Mouse (Mus musculus): ENCODE data around the gene Slc2a4. TPM values are rescaled to one million over a fixed set of nuclear protein-coding genes. Genes with fewer than 3 reads are reported as not detected.
A peak's percentile ranks its signal among the peaks of the same experiment; 100 is the strongest.

The Slc2a4 gene
- polyA plus RNA-seq, 1 experiment from 2014 or later: 4.4 TPM

- H3K36me3 ChIP-seq: peaks cover 56% of the 10 kb centered on the region
- WGBS: 98% methylated on average over 9 of the region's 9 CpGs
Observed at GRCm38 (mm10) chr11:69904311-69904710, 43.7 kb downstream of the Slc2a4 start.

GRCm38 (mm10) chr11:69902972-69903371 lies 45.0 kb downstream of the Slc2a4 start:
- peak overlapping the region; percentile 95; the same call in 1 of the 2 replicates for H3K9ac ChIP-seq (replicated peaks)
- ATAC-seq (ENCODE audit: low FRiP score): no peak
- H3K9me3 ChIP-seq (replicated peaks): no peaks in the 10 kb centered on the region
- peak overlapping the region; percentile 85 for H3K4me3 ChIP-seq (replicated peaks)
- WGBS: 93% methylated on average over 13 of the region's 13 CpGs
- H3K27me3 ChIP-seq (replicated peaks): no peaks in the 10 kb centered on the region
- peaks cover 32% of the 10 kb centered on the region for H3K4me1 ChIP-seq
- no peak overlapping the region for H3K27ac ChIP-seq (replicated peaks)
- H3K4me2 ChIP-seq: peak overlapping the region; percentile 97
- peaks cover 42% of the 10 kb centered on the region for H3K36me3 ChIP-seq

More at GRCm38 (mm10) chr11:69904311-69904710, 43.7 kb downstream of the Slc2a4 start:
- H3K4me1 ChIP-seq: peaks cover 24% of the 10 kb centered on the region
- H3K4me3 ChIP-seq (replicated peaks): no peak overlapping the region
- H3K27ac ChIP-seq (replicated peaks): no peak overlapping the region
- ATAC-seq (ENCODE audit: low FRiP score): no peak
- no peaks in the 10 kb centered on the region for H3K27me3 ChIP-seq (replicated peaks)
- no peak overlapping the region for H3K9ac ChIP-seq (replicated peaks)
- no peaks in the 10 kb centered on the region for H3K9me3 ChIP-seq (replicated peaks)
- no peak overlapping the region for H3K4me2 ChIP-seq

GRCm38 (mm10) chr11:69901993-69902392 lies 46.0 kb downstream of the Slc2a4 start:
- Histone ChIP-seq H3K27me3 (replicated peaks) (no peaks in the 10 kb centered on the region), H3K4me3 (replicated peaks) (peak overlapping the region; percentile 85), H3K4me1 (peaks cover 32% of the 10 kb centered on the region), H3K9me3 (replicated peaks) (no peaks in the 10 kb centered on the region), H3K27ac (replicated peaks) (peak overlapping the region; percentile 96), H3K4me2 (peak overlapping the region; percentile 97), H3K36me3 (peaks cover 33% of the 10 kb centered on the region), H3K9ac (replicated peaks) (peak overlapping the region; percentile 95)
- WGBS: 1% methylated on average over 39 of the region's 39 CpGs
- peak; percentile 0; the same call in 1 of the 2 replicates for ATAC-seq (ENCODE audit: low FRiP score)

- H3K4me1 ChIP-seq: peaks cover 32% of the 10 kb centered on the region
- peak; percentile 84 for ATAC-seq (ENCODE audit: low FRiP score)
- WGBS: under 1% methylated on average over 42 of the region's 42 CpGs
- peaks cover 27% of the 10 kb centered on the region for H3K36me3 ChIP-seq
- H3K27me3 ChIP-seq (replicated peaks): no peaks in the 10 kb centered on the region
- peak overlapping the region; percentile 95 for H3K9ac ChIP-seq (replicated peaks)
- peak overlapping the region; percentile 85 for H3K4me3 ChIP-seq (replicated peaks)
- H3K27ac ChIP-seq (replicated peaks): peak overlapping the region; percentile 96
- H3K9me3 ChIP-seq (replicated peaks): no peaks in the 10 kb centered on the region
- H3K4me2 ChIP-seq: peak overlapping the region; percentile 97
Observed at GRCm38 (mm10) chr11:69901406-69901846, 46.6 kb downstream of the Slc2a4 start.

- Histone ChIP-seq H3K4me1 (peaks cover 32% of the 10 kb centered on the region), H3K9ac (replicated peaks) (peak within 1 kb of the TSS; percentile 95), H3K36me3 (peaks cover 20% of the 10 kb centered on the region), H3K4me3 (replicated peaks) (peak within 1 kb of the TSS; percentile 85), H3K9me3 (replicated peaks) (no peaks in the 10 kb centered on the region), H3K4me2 (peak within 1 kb of the TSS; percentile 97), H3K27ac (replicated peaks) (peak within 1 kb of the TSS; percentile 96), H3K27me3 (replicated peaks) (no peaks in the 10 kb centered on the region)
- peak; percentile 96 for ATAC-seq (ENCODE audit: low FRiP score)
- under 1% methylated on average over 38 of the region's 38 CpGs for WGBS
Observed at GRCm38 (mm10) chr11:69900471-69901405, 47.2 kb downstream of the Slc2a4 start, which contains the start of the genes 2810408A11Rik and Neurl4. Gene 2810408A11Rik, minus strand, starts transcription at chr11:69900987. Gene Neurl4, plus strand, starts transcription at chr11:69901072.

- WGBS: 32% methylated on average over 4 of the region's 4 CpGs
- no peak for ATAC-seq (ENCODE audit: low FRiP score)
- Histone ChIP-seq H3K4me3 (replicated peaks) (peak overlapping the region; percentile 85), H3K27ac (replicated peaks) (no peak overlapping the region; the same call in 1 of the 2 replicates), H3K4me2 (peak overlapping the region; percentile 97), H3K4me1 (peaks cover 32% of the 10 kb centered on the region), H3K9ac (replicated peaks) (peak overlapping the region; percentile 95), H3K27me3 (replicated peaks) (no peaks in the 10 kb centered on the region), H3K36me3 (peaks cover 12% of the 10 kb centered on the region), H3K9me3 (replicated peaks) (no peaks in the 10 kb centered on the region)
Observed at GRCm38 (mm10) chr11:69899870-69900269, 48.1 kb downstream of the Slc2a4 start.

GRCm38 (mm10) chr11:69895291-69895690 lies 52.7 kb downstream of the Slc2a4 start, which contains the start of gene Acap1:
Gene Acap1, minus strand, starts transcription at chr11:69895539.
- Histone ChIP-seq H3K27ac (replicated peaks) (no peak within 1 kb of the TSS), H3K4me2 (no peak within 1 kb of the TSS), H3K27me3 (replicated peaks) (no peaks in the 10 kb centered on the region), H3K4me3 (replicated peaks) (no peak within 1 kb of the TSS), H3K4me1 (peaks cover 16% of the 10 kb centered on the region), H3K9ac (replicated peaks) (no peak within 1 kb of the TSS), H3K36me3 (no peaks in the 10 kb centered on the region), H3K9me3 (replicated peaks) (no peaks in the 10 kb centered on the region)
- ATAC-seq (ENCODE audit: low FRiP score): no peak
- 77% methylated on average over 4 of the region's 4 CpGs for WGBS

GRCm38 (mm10) chr11:69894671-69895070 lies 53.3 kb downstream of the Slc2a4 start:
- Histone ChIP-seq H3K9me3 (replicated peaks) (no peaks in the 10 kb centered on the region), H3K4me3 (replicated peaks) (no peak overlapping the region), H3K9ac (replicated peaks) (no peak overlapping the region), H3K4me1 (peaks cover 12% of the 10 kb centered on the region), H3K4me2 (no peak overlapping the region), H3K27me3 (replicated peaks) (no peaks in the 10 kb centered on the region), H3K36me3 (no peaks in the 10 kb centered on the region), H3K27ac (replicated peaks) (no peak overlapping the region)
- WGBS: 90% methylated on average over 5 of the region's 5 CpGs
- ATAC-seq (ENCODE audit: low FRiP score): no peak

Small RNA genes lying within 50 kb of the gene (microRNA-seq; reads per million reads assigned to microRNA genes)
- gene Gm44349: not detected

Other genes starting within 250 kb of the Slc2a4 start
- 13.2 and 18.7 TPM in 2 replicates for gene Polr2a, start 189.6 kb downstream of the Slc2a4 start, polyA plus RNA-seq (2015; fragmentation: Nextera tagmentation; extraction: Ambion mirVana)
- 0.19 TPM in 1 of 2 replicates, not detected in the other for gene Slc35g3, start 186.2 kb downstream of the Slc2a4 start, polyA plus RNA-seq (2015; fragmentation: Nextera tagmentation; extraction: Ambion mirVana)
- 4.7 and 5.3 TPM in 2 replicates for gene Zbtb4, start 182.3 kb downstream of the Slc2a4 start, polyA plus RNA-seq (2015; fragmentation: Nextera tagmentation; extraction: Ambion mirVana)
- gene Chrnb1, start 152.2 kb downstream of the Slc2a4 start, polyA plus RNA-seq (2015; fragmentation: Nextera tagmentation; extraction: Ambion mirVana): 2.1 and 3.0 TPM in 2 replicates
- 8.5 and 8.7 TPM in 2 replicates for gene Fgf11, start 146.3 kb downstream of the Slc2a4 start, polyA plus RNA-seq (2015; fragmentation: Nextera tagmentation; extraction: Ambion mirVana)
- gene Tmem102, start 142.6 kb downstream of the Slc2a4 start, polyA plus RNA-seq (2015; fragmentation: Nextera tagmentation; extraction: Ambion mirVana): 1.1 and 4.2 TPM in 2 replicates
- not detected in 2 replicates for gene Gm39566, start 132.9 kb downstream of the Slc2a4 start, polyA plus RNA-seq (2015; fragmentation: Nextera tagmentation; extraction: Ambion mirVana)
- not detected in 2 replicates for gene Spem2, start 129.7 kb downstream of the Slc2a4 start, polyA plus RNA-seq (2015; fragmentation: Nextera tagmentation; extraction: Ambion mirVana)
- gene Spem1, start 126.0 kb downstream of the Slc2a4 start, polyA plus RNA-seq (2015; fragmentation: Nextera tagmentation; extraction: Ambion mirVana): 0.29 and 0.34 TPM in 2 replicates
- 19.4 and 21.4 TPM in 2 replicates for gene Nlgn2, start 110.4 kb downstream of the Slc2a4 start, polyA plus RNA-seq (2015; fragmentation: Nextera tagmentation; extraction: Ambion mirVana)
- gene Tmem256, start 109.7 kb downstream of the Slc2a4 start, polyA plus RNA-seq (2015; fragmentation: Nextera tagmentation; extraction: Ambion mirVana): 368 and 430 TPM in 2 replicates
- gene Plscr3, start 101.8 kb downstream of the Slc2a4 start, polyA plus RNA-seq (2015; fragmentation: Nextera tagmentation; extraction: Ambion mirVana): 44.3 and 53.1 TPM in 2 replicates
- 0.19 and 1.9 TPM in 2 replicates for gene Tnk1, start 89.5 kb downstream of the Slc2a4 start, polyA plus RNA-seq (2015; fragmentation: Nextera tagmentation; extraction: Ambion mirVana)
- not detected in 2 replicates for gene Tmem95, start 70.2 kb downstream of the Slc2a4 start, polyA plus RNA-seq (2015; fragmentation: Nextera tagmentation; extraction: Ambion mirVana)
- gene Kctd11, start 66.8 kb downstream of the Slc2a4 start, polyA plus RNA-seq (2015; fragmentation: Nextera tagmentation; extraction: Ambion mirVana): 2.1 and 3.2 TPM in 2 replicates
- 0.40 and 16.3 TPM in 2 replicates for gene Acap1, start 52.6 kb downstream of the Slc2a4 start, polyA plus RNA-seq (2015; fragmentation: Nextera tagmentation; extraction: Ambion mirVana)
- gene 2810408A11Rik, start 47.2 kb downstream of the Slc2a4 start, polyA plus RNA-seq (2015; fragmentation: Nextera tagmentation; extraction: Ambion mirVana): 6.3 and 6.5 TPM in 2 replicates
- gene Neurl4, start 47.1 kb downstream of the Slc2a4 start, polyA plus RNA-seq (2015; fragmentation: Nextera tagmentation; extraction: Ambion mirVana): 15.7 and 17.0 TPM in 2 replicates
- gene Gps2, start 34.3 kb downstream of the Slc2a4 start, polyA plus RNA-seq (2015; fragmentation: Nextera tagmentation; extraction: Ambion mirVana): 63.1 and 64.7 TPM in 2 replicates
- gene Eif5a, start 26.2 kb downstream of the Slc2a4 start, polyA plus RNA-seq (2015; fragmentation: Nextera tagmentation; extraction: Ambion mirVana): 1,034 and 1,270 TPM in 2 replicates
- 5.0 and 6.3 TPM in 2 replicates for gene Ybx2, start 12.4 kb downstream of the Slc2a4 start, polyA plus RNA-seq (2015; fragmentation: Nextera tagmentation; extraction: Ambion mirVana)
- gene Cldn7, start 16.6 kb upstream of the Slc2a4 start, polyA plus RNA-seq (2015; fragmentation: Nextera tagmentation; extraction: Ambion mirVana): 0.33 and 64.8 TPM in 2 replicates
- gene Ctdnep1, start 33.0 kb upstream of the Slc2a4 start, polyA plus RNA-seq (2015; fragmentation: Nextera tagmentation; extraction: Ambion mirVana): 23.6 and 27.2 TPM in 2 replicates
- 159 and 167 TPM in 2 replicates for gene Elp5, start 34.3 kb upstream of the Slc2a4 start, polyA plus RNA-seq (2015; fragmentation: Nextera tagmentation; extraction: Ambion mirVana)
- gene Gabarap, start 43.0 kb upstream of the Slc2a4 start, polyA plus RNA-seq (2015; fragmentation: Nextera tagmentation; extraction: Ambion mirVana): 549 and 565 TPM in 2 replicates
- 53.5 and 57.8 TPM in 2 replicates for gene Phf23, start 47.6 kb upstream of the Slc2a4 start, polyA plus RNA-seq (2015; fragmentation: Nextera tagmentation; extraction: Ambion mirVana)
- gene Dvl2, start 52.4 kb upstream of the Slc2a4 start, polyA plus RNA-seq (2015; fragmentation: Nextera tagmentation; extraction: Ambion mirVana): 22.6 and 25.1 TPM in 2 replicates
- 61.7 and 65.7 TPM in 2 replicates for gene Acadvl, start 67.2 kb upstream of the Slc2a4 start, polyA plus RNA-seq (2015; fragmentation: Nextera tagmentation; extraction: Ambion mirVana)
- 20.1 and 24.7 TPM in 2 replicates for gene Dlg4, start 68.8 kb upstream of the Slc2a4 start, polyA plus RNA-seq (2015; fragmentation: Nextera tagmentation; extraction: Ambion mirVana)
- 1.7 and 2.1 TPM in 2 replicates for gene Asgr1, start 105.9 kb upstream of the Slc2a4 start, polyA plus RNA-seq (2015; fragmentation: Nextera tagmentation; extraction: Ambion mirVana)
- 0.18 TPM in 1 of 2 replicates, not detected in the other for gene Asgr2, start 144.5 kb upstream of the Slc2a4 start, polyA plus RNA-seq (2015; fragmentation: Nextera tagmentation; extraction: Ambion mirVana)
- gene Mgl2, start 182.1 kb upstream of the Slc2a4 start, polyA plus RNA-seq (2015; fragmentation: Nextera tagmentation; extraction: Ambion mirVana): 0.38 and 0.55 TPM in 2 replicates
- 0.37 and 1.1 TPM in 2 replicates for gene Clec10a, start 208.0 kb upstream of the Slc2a4 start, polyA plus RNA-seq (2015; fragmentation: Nextera tagmentation; extraction: Ambion mirVana)

Measured in neural tube, embryonic 15.5 days (tissue).